Mouse (Mus musculus) limb, embryonic 13.5 days (tissue): ENCODE measurements around the gene Pde6b. TPM values are rescaled to one million over a fixed set of nuclear protein-coding genes. Genes with fewer than 3 reads are reported as not detected.

Experiments
- ATAC-seq: fragments of 200-750 bp; cut with Nextera tagmentation; 2 replicates; pipeline ENCODE4 v1.8.0; 2017; ENCODE audit warnings: low read depth, moderate number of reproducible peaks, moderate TSS enrichment; ENCODE audit not compliant: low FRiP score
- H3K27ac ChIP-seq: fragments of 300-500 bp; sonication (generic); 2 replicates; pipeline ENCODE4 v1.5.1; 2015; ENCODE audit warnings: inconsistent platforms, mild to moderate bottlenecking, moderate library complexity
- H3K27me3 ChIP-seq: fragments of 300-500 bp; sonication (generic); 2 replicates; pipeline ENCODE4 v1.6.1; 2015; ENCODE audit warnings: mild to moderate bottlenecking, inconsistent platforms
- H3K36me3 ChIP-seq: fragments of 300-500 bp; sonication (generic); 2 replicates; pipeline ENCODE4 v1.6.1; 2015; ENCODE audit warnings: inconsistent platforms, mild to moderate bottlenecking, moderate library complexity
- H3K4me1 ChIP-seq: fragments of 300-500 bp; sonication (generic); 2 replicates; pipeline ENCODE4 v1.6.1; 2015; ENCODE audit warnings: inconsistent platforms
- H3K4me2 ChIP-seq: fragments of 300-500 bp; sonication (generic); replicated peaks from 2 replicates; pipeline ENCODE4 v1.6.1; 2015; ENCODE audit warnings: inconsistent platforms, mild to moderate bottlenecking, moderate library complexity
- H3K4me3 ChIP-seq: fragments of 300-500 bp; sonication (generic); 2 replicates; pipeline ENCODE4 v1.5.1; 2015; ENCODE audit warnings: moderate library complexity, mild to moderate bottlenecking, inconsistent platforms
- H3K9ac ChIP-seq: fragments of 300-500 bp; sonication (generic); 2 replicates; pipeline ENCODE4 v1.6.1; 2015; ENCODE audit warnings: mild to moderate bottlenecking, inconsistent platforms
- H3K9me3 ChIP-seq: fragments of 300-500 bp; sonication (generic); 2 replicates; pipeline ENCODE4 v1.6.1; 2016; ENCODE audit warnings: inconsistent platforms
- WGBS: fragments of 180-500 bp; shearing (Covaris S2); methylation state at CpG from one replicate; pipeline ENCODE4 v1.1.7; 2015; 5-methylcytosine and 5-hydroxymethylcytosine counted together
- polyA plus RNA-seq: library from polyadenylated mRNA; unstranded; fragments of >200 nt; fragmentation: Nextera tagmentation; extraction: Ambion mirVana; gene quantifications from 2 replicates; pipeline ENCODE4 v1.2.1, GENCODE M21; 2015

Gene Pde6b
- polyA plus RNA-seq, 1 experiment from 2014 or later = 0.64 TPM

GRCm38 (mm10) chr5:108450837-108451540, 62.8 kb downstream of the Pde6b start:
- H3K9ac ChIP-seq = no peak overlapping the region
- no peaks in the 10 kb centered on the region for H3K36me3 ChIP-seq
- peaks cover 15% of the 10 kb centered on the region for H3K27me3 ChIP-seq
- H3K4me3 ChIP-seq = no peak overlapping the region
- WGBS = 76% methylated on average over 8 of the region's 8 CpGs
- H3K9me3 ChIP-seq = no peaks in the 10 kb centered on the region
- H3K27ac ChIP-seq = no peak overlapping the region
- ATAC-seq = no peak
- H3K4me2 ChIP-seq = no peak overlapping the region
- peaks cover 7% of the 10 kb centered on the region for H3K4me1 ChIP-seq

- Histone ChIP-seq H3K27ac (no peak overlapping the region), H3K27me3 (peaks cover 15% of the 10 kb centered on the region), H3K9me3 (no peaks in the 10 kb centered on the region), H3K4me2 (no peak overlapping the region), H3K36me3 (no peaks in the 10 kb centered on the region), H3K4me3 (no peak overlapping the region), H3K9ac (no peak overlapping the region), H3K4me1 (peaks cover 7% of the 10 kb centered on the region)
- ATAC-seq = no peak
- 89% methylated on average over 1 of the region's 1 CpGs for WGBS
These were observed 63.4 kb downstream of the Pde6b start for GRCm38 (mm10) chr5:108451611-108452010.

DNA sequence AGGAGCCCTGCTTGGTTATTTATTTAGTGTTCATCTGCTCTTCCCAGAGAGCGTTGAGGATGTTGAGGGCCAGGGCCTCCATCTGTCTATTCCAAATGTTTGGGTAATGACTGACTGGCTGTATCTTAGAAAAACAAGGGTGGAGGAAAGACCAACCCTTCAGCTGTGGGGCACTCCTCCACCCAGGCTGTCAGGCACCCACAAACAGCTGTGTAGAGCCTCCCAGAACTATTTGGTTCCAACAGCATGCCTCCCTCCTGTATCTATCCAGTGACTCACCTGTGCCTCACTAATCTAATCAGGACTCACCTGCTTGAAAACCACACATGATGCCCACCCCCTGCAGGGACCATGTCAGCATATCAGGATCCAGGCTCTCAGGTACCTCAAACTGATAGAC, 64.2 kb downstream of the Pde6b start:
- no peak for ATAC-seq
- H3K4me2 ChIP-seq = no peak overlapping the region
- WGBS = 95% methylated on average over 1 of the region's 1 CpGs
- no peaks in the 10 kb centered on the region for H3K36me3 ChIP-seq
- peaks cover 7% of the 10 kb centered on the region for H3K4me1 ChIP-seq
- H3K9me3 ChIP-seq = no peaks in the 10 kb centered on the region
- no peak overlapping the region for H3K4me3 ChIP-seq
- no peak overlapping the region for H3K27ac ChIP-seq
- H3K9ac ChIP-seq = no peak overlapping the region
- H3K27me3 ChIP-seq = peaks cover 10% of the 10 kb centered on the region

DNA sequence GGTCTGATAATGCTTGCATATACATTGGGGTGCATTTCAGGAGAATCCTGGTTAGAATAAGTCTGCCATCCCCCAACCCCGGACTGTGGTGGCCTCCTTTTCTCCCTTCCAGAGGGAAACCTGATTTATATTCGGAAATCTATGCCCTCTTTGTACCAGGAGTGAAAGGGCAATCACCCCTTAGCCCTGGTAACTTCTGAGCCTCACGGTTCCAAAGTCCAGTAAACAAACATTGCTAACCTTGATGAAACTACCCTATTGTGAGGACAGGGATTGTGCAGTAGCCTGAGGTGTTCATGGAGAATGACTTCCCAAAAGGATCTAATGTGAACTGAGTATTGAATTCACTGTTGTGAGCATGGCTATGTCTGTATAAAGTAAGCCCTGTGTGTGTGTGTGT, 65.9 kb downstream of the Pde6b start:
- no peaks in the 10 kb centered on the region for H3K36me3 ChIP-seq
- ATAC-seq = no peak
- H3K9ac ChIP-seq = no peak overlapping the region
- no peak overlapping the region for H3K4me3 ChIP-seq
- H3K4me2 ChIP-seq = no peak overlapping the region
- H3K27me3 ChIP-seq = peaks cover 13% of the 10 kb centered on the region; the same call in 1 of the 2 replicates
- peaks cover 4% of the 10 kb centered on the region for H3K4me1 ChIP-seq
- no peaks in the 10 kb centered on the region for H3K9me3 ChIP-seq
- 60% methylated on average over 3 of the region's 3 CpGs for WGBS
- H3K27ac ChIP-seq = no peak overlapping the region

GRCm38 (mm10) chr5:108458706-108459105, 70.5 kb downstream of the Pde6b start:
- ATAC-seq = no peak
- Histone ChIP-seq H3K27me3 (peaks cover 22% of the 10 kb centered on the region; the same call in 1 of the 2 replicates), H3K4me1 (peaks cover 20% of the 10 kb centered on the region), H3K4me2 (no peak overlapping the region), H3K9me3 (no peaks in the 10 kb centered on the region), H3K9ac (no peak overlapping the region), H3K4me3 (no peak overlapping the region), H3K36me3 (no peaks in the 10 kb centered on the region), H3K27ac (no peak overlapping the region)
- 78% methylated on average over 2 of the region's 2 CpGs for WGBS

- no peak for ATAC-seq
- WGBS = 38% methylated on average over 6 of the region's 6 CpGs
- H3K9ac ChIP-seq = 0 out of 2 replicates have a peak overlapping the region, but pooled peaks have one; percentile 31
These were observed 72.3 kb downstream of the Pde6b start for GRCm38 (mm10) chr5:108460461-108460860.

DNA sequence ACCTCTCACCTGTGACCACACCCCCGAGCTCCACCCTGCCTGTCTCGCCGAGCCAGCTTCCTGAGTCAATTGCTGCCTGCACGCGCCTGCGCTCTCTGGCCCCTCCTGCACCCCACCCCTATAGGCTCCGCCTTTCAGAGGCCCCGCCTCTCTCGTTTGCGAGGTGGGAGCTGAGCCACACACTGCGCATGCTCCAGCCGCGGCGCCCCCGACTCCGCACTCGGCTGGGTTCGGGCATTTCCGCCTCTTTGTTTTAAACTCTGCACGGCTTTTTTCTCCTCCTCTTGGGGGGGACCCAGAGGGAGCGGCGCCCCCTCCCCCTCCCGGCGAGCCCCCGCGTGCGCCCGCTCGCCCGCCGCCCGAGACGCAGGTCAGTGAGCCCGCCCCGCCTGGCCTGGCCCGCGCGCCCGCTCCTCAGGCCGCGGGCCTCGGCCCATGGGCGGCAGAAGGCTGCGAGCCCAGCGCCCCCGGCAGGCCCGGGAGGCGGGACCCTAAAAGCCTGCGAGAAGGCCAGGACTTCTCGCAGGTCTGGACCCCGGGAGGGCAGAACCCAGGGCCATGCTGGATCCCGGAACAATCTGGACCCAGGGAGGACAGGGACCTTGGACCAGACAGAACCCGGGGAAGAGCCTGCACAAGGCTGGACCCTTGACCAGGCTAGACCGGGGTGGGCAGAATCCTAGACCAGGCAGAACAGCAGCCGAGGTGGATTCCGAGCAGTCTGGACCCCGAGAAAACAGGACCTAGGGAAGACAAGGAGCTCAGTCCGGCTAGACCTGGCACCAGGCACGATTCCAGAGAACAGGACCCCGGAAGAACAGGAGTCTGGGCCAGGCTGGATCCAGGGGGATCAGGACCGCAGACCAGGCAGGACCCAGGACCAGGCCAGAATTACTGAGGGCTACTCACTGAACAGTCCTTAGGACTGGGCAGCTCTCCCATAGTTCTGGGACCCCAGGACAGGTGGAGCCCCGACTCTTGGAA, 73.2 kb downstream of the Pde6b start, which contains the start of gene Pcgf3:
Pcgf3 (plus strand) TSS at position 151 of the 984 bp plus-strand sequence.
- H3K9me3 ChIP-seq = no peaks in the 10 kb centered on the region
- peaks cover 4% of the 10 kb centered on the region; the same call in 1 of the 2 replicates for H3K36me3 ChIP-seq
- H3K9ac ChIP-seq = peak within 1 kb of the TSS; percentile 99
- peak within 1 kb of the TSS; percentile 96 for H3K4me3 ChIP-seq
- peak within 1 kb of the TSS; percentile 77 for H3K27ac ChIP-seq
- peak; percentile 98 for ATAC-seq
- peaks cover 22% of the 10 kb centered on the region; the same call in 1 of the 2 replicates for H3K27me3 ChIP-seq
- peak within 1 kb of the TSS; percentile 100 for H3K4me2 ChIP-seq
- peaks cover 34% of the 10 kb centered on the region for H3K4me1 ChIP-seq
- under 1% methylated on average over 51 of the region's 62 CpGs for WGBS

More at GRCm38 (mm10) chr5:108460461-108460860, 72.3 kb downstream of the Pde6b start:
- Histone ChIP-seq H3K4me3 (peak overlapping the region; percentile 96), H3K4me2 (peak overlapping the region; percentile 100), H3K27me3 (peaks cover 22% of the 10 kb centered on the region; the same call in 1 of the 2 replicates), H3K27ac (no peak overlapping the region), H3K4me1 (peaks cover 29% of the 10 kb centered on the region), H3K36me3 (no peaks in the 10 kb centered on the region), H3K9me3 (no peaks in the 10 kb centered on the region)

DNA sequence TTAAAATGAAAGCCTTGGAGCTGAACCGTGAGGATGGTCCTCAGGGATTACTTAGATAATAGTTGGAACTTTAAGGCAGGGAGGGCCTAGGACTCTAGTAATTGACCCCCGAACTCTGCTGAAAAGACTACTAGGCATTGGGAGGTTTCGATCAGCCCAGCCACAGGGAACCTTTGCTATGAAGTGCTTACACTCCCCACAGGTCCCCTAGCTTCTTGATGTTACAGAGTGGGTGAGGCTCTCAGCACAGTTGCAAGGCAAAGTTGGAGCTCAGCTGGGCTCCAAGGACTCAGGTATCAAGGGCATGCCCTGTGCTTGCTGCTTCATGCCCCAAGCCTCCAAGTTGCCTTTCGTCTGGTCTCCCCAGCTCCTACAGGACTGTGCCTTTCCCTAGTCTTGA, 74.3 kb downstream of the Pde6b start:
- Histone ChIP-seq H3K4me3 (peak overlapping the region; percentile 96), H3K27ac (no peak overlapping the region; the same call in 1 of the 2 replicates), H3K27me3 (peaks cover 22% of the 10 kb centered on the region; the same call in 1 of the 2 replicates), H3K9me3 (no peaks in the 10 kb centered on the region), H3K9ac (peak overlapping the region; percentile 99), H3K4me2 (peak overlapping the region; percentile 100), H3K36me3 (peaks cover 4% of the 10 kb centered on the region; the same call in 1 of the 2 replicates), H3K4me1 (peaks cover 36% of the 10 kb centered on the region)
- 56% methylated on average over 4 of the region's 4 CpGs for WGBS
- ATAC-seq = no peak

- Histone ChIP-seq H3K4me1 (peaks cover 36% of the 10 kb centered on the region), H3K27ac (no peak overlapping the region), H3K9me3 (no peaks in the 10 kb centered on the region), H3K4me3 (no peak overlapping the region), H3K9ac (no peak overlapping the region), H3K36me3 (peaks cover 4% of the 10 kb centered on the region; the same call in 1 of the 2 replicates), H3K4me2 (no peak overlapping the region), H3K27me3 (no peaks in the 10 kb centered on the region)
- WGBS = 86% methylated on average over 6 of the region's 6 CpGs
- no peak for ATAC-seq
These were observed 77.1 kb downstream of the Pde6b start for GRCm38 (mm10) chr5:108465131-108465891.

DNA sequence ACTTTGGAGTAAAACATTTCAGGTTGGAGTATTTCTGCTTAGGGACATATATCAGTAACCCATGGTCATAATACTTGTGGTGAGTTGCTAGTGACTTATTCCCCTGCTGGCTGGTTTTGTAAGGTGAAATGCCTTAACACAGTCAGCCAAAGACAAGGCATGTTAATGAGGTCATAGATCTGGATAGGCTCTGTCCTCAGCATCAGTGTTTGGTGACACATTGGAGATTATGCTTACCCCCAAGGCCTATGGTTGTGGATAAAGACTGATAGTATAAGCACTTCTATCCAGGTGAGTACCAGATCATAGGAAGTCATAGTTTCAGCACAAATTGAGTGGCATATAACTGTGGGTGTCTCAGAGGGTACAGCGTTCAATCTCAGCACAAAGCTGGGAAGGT, 78.5 kb downstream of the Pde6b start:
- Histone ChIP-seq H3K9me3 (no peaks in the 10 kb centered on the region), H3K4me1 (peaks cover 33% of the 10 kb centered on the region), H3K36me3 (peaks cover 8% of the 10 kb centered on the region), H3K4me3 (no peak overlapping the region), H3K27ac (no peak overlapping the region), H3K27me3 (no peaks in the 10 kb centered on the region), H3K9ac (no peak overlapping the region), H3K4me2 (no peak overlapping the region)
- no peak for ATAC-seq
- 90% methylated on average over 1 of the region's 1 CpGs for WGBS

- Histone ChIP-seq H3K9me3 (no peaks in the 10 kb centered on the region), H3K4me2 (no peak overlapping the region), H3K27me3 (no peaks in the 10 kb centered on the region), H3K27ac (no peak overlapping the region), H3K4me3 (no peak overlapping the region), H3K9ac (no peak overlapping the region), H3K36me3 (peaks cover 38% of the 10 kb centered on the region), H3K4me1 (peaks cover 7% of the 10 kb centered on the region; the same call in 1 of the 2 replicates)
- WGBS = 57% methylated on average over 7 of the region's 7 CpGs
- no peak for ATAC-seq
These were observed 81.4 kb downstream of the Pde6b start for GRCm38 (mm10) chr5:108469617-108470016.
